Mouse (Mus musculus) telencephalon, adult 2 months (tissue): ENCODE results near the gene Dlx6.

Experiments used
- DNase-seq: peaks from one replicate; pipeline ENCODE4 v3.0.0-alpha.2; 2011; ENCODE audit warnings: low read depth, low spot score

The Dlx6 gene

DNA sequence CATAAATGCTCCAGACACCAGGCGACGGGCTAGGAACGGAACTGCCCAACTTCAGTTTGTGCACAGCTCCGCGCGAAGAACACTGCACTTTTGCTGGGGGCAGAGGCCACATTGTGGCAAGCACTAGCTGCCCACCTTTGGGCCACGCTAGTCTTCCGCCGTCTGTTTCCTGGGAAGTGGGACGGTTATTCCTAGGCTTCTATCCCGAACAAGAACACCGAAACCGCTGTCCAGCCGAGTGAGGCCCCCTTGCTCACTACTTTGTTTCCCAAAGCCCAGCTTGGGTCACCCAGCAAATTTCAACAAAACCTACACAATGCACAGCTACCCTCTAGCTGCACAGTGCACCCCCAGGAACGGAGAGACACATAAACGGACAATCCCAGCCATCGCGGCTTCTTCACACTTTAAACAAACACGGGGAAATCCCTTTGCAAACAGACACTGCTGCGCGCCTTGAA is 3.2 kb upstream of the Dlx6 start:
- DNase-seq, result no peak

GRCm38 (mm10) chr6:6860411-6861085 is 2.6 kb upstream of the Dlx6 start:
- no peak for DNase-seq

DNA sequence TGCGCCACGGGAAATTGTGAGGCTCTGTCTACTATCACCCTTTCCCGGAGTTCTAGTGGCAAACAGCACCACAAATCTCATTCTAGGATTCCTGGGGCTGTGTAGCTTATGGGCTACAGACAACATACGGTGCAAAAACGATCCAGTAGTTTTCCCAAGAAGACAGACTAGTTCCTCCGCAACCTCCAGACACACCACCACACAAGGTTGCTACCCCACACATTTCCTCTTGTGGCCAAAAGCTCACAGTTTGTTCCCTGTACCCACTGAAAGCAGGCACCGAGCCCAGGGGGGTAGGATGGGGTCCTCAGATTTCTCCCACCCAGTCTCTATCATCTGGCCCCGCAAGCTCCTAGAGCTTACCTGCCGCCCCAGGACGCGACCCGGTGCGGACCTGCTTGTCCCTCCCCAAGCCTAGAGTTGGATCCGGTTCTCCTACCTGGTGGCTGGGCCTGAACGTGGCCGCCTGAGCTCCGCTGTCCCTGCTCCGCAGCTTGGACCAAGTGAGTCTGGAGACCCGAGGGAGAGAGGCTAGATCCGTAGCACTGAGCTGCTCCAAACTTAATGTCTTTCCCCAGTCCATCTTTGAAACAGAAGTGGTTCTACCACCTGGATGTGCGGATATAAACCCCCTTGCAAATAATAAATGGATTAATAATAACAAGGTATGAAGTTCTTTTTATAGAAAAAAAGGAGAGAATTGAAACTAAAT is 1.9 kb upstream of the Dlx6 start:
- no peak for DNase-seq

GRCm38 (mm10) chr6:6861798-6862428 is 1.2 kb upstream of the Dlx6 start:
- DNase-seq, result no peak

- peak; percentile 76 for DNase-seq
Observed at GRCm38 (mm10) chr6:6862611-6863010, 523 bp upstream of the Dlx6 start.

GRCm38 (mm10) chr6:6863955-6864354 is 821 bp downstream of the Dlx6 start:
- DNase-seq, result no peak

GRCm38 (mm10) chr6:6864441-6865440 is 1.6 kb downstream of the Dlx6 start:
- no peak for DNase-seq

DNA sequence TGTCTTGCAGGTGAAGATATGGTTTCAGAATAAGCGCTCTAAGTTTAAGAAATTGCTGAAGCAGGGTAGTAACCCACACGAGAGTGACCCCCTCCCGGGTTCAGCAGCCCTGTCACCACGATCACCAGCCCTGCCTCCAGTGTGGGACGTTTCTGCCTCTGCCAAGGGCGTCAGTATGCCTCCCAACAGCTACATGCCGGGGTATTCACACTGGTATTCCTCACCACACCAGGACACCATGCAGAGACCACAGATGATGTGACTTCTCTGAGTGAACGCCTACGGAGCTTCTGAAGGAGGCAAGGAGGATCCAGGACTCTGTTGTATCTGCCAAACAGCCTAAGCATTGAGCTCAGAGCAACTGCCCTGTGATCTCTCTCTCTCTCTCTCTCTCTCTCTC is 3.9 kb downstream of the Dlx6 start:
- DNase-seq, result no peak

DNA sequence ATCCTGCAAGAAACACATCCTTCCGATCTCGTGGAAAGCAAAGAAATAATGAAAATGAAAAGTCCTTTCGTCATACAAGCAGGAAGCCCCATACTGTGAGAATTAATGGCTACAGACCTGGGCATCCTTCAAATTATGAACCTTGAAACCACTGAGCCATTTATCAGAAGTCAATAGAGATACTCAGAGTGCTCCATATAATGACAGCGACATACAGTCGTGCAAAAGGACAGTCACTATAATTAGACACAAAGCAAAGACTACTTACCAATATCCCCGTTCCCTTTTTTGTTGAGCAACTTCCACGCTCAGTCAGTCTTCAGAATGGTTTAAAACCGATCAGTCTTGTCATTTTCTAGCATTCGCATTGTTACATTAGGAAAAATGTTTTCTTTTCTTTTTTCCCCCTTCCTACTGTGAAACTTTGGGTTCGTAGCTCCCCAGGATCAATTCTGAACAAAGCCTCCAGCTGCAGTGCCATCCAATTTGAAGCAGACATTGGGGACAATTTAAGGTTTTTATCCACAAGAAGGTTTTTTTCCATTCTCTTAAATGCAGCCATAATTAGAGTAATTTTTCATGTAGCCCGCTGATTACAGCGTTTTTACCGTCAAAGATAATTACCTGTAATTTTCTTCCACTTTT is 6.0 kb downstream of the Dlx6 start:
- DNase-seq, result peak; percentile 64

- no peak for DNase-seq
Observed at GRCm38 (mm10) chr6:6869961-6870800, 7.0 kb downstream of the Dlx6 start.

DNA sequence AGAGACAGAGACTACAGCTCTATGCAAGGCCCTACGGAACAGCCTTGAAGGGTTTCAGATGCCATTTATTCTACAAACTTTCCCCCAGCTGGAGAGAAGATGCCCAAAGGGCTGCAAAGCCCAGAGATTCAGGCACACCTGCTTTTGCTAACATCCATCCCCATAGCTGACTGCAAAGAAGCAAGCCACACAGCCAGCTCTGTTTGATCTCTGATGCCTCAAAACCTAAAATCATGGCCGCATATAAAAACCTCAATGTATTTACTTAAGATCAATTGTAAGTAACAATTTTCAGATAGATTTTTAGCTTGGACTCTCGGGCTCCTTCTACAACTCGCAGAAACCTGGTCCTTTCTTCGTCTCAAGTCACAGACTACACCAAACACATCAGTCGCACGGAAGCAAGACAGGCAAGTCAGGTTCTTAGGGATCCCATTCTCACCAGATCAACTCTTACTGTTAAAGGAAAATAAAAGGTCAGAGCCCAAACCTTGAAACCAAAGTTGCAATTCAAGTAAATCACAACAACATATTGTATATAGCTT is 7.8 kb downstream of the Dlx6 start:
- no peak for DNase-seq

DNA sequence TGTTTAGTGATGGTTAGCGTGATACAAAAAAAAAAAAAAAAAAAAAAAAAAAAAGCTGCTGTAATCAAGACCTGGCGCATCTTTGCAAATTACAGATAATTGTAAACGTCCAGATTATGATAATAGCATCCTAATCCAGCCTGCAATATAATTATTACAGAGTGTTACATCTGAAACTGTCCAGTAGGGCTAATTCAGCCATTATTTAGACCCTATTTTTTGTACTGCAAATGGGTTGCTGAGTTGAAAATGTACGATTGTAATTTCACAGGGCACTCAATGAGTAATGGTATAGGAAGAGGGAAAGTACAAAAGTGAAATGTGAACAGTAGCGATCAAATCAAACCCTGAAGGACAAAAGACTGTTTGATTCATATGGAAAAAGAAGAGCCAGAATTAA is 8.6 kb downstream of the Dlx6 start:
- DNase-seq, result no peak

DNA sequence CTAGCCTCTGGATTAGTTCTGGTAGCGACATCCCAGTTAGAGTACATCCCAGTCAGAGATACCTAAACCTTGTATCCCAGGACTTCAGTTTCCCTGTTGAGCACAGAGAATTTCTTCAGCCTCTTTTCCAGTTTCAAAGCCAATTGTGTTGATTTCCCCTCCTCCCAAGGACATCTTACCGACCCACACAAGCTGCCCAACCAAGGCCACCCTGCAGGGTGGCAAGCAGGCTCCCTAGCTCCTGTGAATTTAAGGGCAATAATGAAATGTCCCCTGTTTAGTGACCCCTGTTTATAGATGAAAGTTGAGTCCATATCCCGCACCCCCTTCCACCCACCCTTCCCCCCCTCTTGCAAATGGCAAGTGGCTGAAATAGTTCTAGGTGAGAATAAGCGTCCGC is 9.7 kb downstream of the Dlx6 start:
- DNase-seq, result no peak

GRCm38 (mm10) chr6:6873476-6874072 is 10.4 kb downstream of the Dlx6 start:
- DNase-seq, result no peak

- DNase-seq, result no peak
Observed at GRCm38 (mm10) chr6:6874073-6874771, 11.1 kb downstream of the Dlx6 start.

- no peak for DNase-seq
Observed at GRCm38 (mm10) chr6:6875136-6875535, 12.0 kb downstream of the Dlx6 start.

DNA sequence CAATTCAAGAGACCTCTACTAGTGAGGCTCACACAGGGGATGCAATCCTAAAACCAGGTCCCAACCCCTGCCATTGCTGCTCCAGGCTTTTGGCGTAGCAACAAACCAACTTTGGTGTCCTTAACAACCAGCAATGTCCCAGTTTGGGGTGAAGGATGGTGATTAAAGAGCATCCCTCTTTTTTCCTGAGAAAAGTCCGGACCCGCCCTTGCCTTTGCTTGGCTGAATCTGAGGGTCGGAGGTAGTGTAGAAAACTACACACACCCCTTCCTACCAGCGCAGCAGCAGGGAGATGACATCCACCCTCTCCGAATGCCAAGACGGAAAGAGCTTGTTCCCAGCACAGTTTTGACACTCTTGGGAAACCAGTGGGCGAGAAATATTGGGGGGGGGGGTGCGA is 12.5 kb downstream of the Dlx6 start:
- no peak for DNase-seq

DNA sequence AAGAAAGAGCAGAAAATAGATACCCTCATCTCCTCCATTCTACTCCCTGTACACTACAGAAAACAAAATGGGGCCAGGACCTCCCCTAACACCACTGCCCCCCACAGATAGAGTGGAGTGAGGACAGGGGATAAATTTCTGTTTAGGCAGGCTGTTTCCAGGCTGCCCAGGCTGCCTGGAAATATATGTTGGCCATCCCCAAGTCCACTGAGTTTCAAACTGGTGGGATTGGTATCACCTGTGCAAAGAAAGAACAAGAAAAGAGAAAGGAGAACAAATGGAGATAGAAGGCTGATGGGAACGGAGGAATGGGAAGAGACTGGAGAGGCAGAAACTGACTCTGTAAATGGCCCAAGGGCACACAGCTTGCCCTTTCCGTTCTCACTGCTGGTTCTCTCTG is 13.1 kb downstream of the Dlx6 start:
- DNase-seq, result no peak

GRCm38 (mm10) chr6:6876731-6877130 is 13.6 kb downstream of the Dlx6 start:
- no peak for DNase-seq
